Comparison of ENCODE assay signal across 14 mouse cellular contexts in the genomic region with DNA sequence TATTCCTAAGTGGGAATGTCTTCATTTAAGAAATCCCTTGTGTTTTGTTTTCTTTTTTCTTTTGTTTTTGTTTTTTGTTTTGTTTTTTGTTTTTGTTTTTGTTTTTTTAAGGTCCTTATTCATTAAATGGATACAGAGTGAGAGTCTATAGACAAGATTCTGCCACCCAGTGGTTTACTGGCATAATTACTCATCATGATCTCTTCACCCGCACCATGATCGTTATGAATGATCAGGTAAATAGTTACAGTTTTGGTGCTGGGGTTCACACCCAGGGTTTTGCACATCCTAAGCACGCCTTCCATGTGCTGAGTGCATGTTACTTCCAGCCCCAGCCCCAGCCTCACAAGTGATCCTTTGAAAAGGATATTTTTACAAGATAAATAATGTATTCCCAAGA.
A peak's percentile ranks its signal among the peaks of the same experiment; 100 is the strongest.
DNase-seq lines count a peak whose midpoint lies in the region; ATAC-seq and TF ChIP-seq lines count a peak whose summit lies in the region.
"Had no signal": no experiment of that assay in that cellular context is flagged by ENCODE, and none has a peak within 500 bp of the region (broad histone marks: within the 10 kb centered on the region; RNA-seq: fewer than 3 reads in every experiment).

No protein-coding gene starts in this region.

- peak; percentile 80 for TF ChIP-seq CTCF in layer of hippocampus, adult 2 months (conservative IDR thresholded peaks at IDR 0.05)

- no peak overlapping the region for H3K4me3 ChIP-seq in forebrain, embryonic 14.5 days (ENCODE audit: low read depth, low read length)
- no peak overlapping the region for H3K4me3 ChIP-seq in forebrain, embryonic 11.5 days (ENCODE audit: low read depth, low read length)
- H3K4me3 ChIP-seq in layer of hippocampus, adult 2 months: no peak overlapping the region
- H3K4me3 ChIP-seq: embryonic facial prominence, embryonic 12.5 days; liver, embryonic 13.5 days; neural tube, embryonic 12.5 days had no signal

- no peak overlapping the region for H3K27ac ChIP-seq in forebrain, embryonic 14.5 days (ENCODE audit: low read depth, low read length)
- no peak overlapping the region for H3K27ac ChIP-seq in forebrain, embryonic 11.5 days (ENCODE audit: low read depth, low read length)
- peak overlapping the region; percentile 8 for H3K27ac ChIP-seq in layer of hippocampus, adult 2 months
- H3K27ac ChIP-seq: embryonic facial prominence, embryonic 12.5 days; liver, embryonic 13.5 days; neural tube, embryonic 12.5 days had no signal

- peaks cover 33% of the 10 kb centered on the region for H3K36me3 ChIP-seq in forebrain, embryonic 14.5 days (ENCODE audit: control insufficient read depth, insufficient read depth, low read length)
- H3K36me3 ChIP-seq in forebrain, embryonic 11.5 days (ENCODE audit: control insufficient read depth, insufficient read depth, low read length): no peaks in the 10 kb centered on the region; the same call in 1 of the 2 replicates

- H3K27me3 ChIP-seq in forebrain, embryonic 14.5 days (replicated peaks; ENCODE audit: control insufficient read depth, insufficient read depth, low read length): no peaks in the 10 kb centered on the region
- no peaks in the 10 kb centered on the region for H3K27me3 ChIP-seq in forebrain, embryonic 11.5 days (ENCODE audit: control insufficient read depth, insufficient read depth, low read length)
- H3K27me3 ChIP-seq: embryonic facial prominence, embryonic 12.5 days; liver, embryonic 13.5 days; neural tube, embryonic 12.5 days had no signal

- peak; percentile 48 for DNase-seq in forebrain, embryonic 14.5 days (ENCODE audit: low spot score)
- no peak for DNase-seq in forebrain, embryonic 11.5 days (ENCODE audit: low spot score)
- no peak for DNase-seq in layer of hippocampus, adult 2 months (ENCODE audit: low spot score in 2 of 2)
- no peak for DNase-seq in layer of hippocampus, adult 11-12 months (ENCODE audit: low spot score)
- peak; percentile 27 for DNase-seq in 3T3-L1 (ENCODE audit: low read depth, low spot score)
- no peak for DNase-seq in frontal cortex, postnatal 10 days (ENCODE audit: low spot score in 2 of 2)
- no peak for DNase-seq in embryo, embryonic 9.5 days (ENCODE audit: extremely low spot score)
- DNase-seq: adrenal gland, postnatal 36 days; cerebellum, adult 8-10 months; liver, embryonic 13.5 days; thymus, postnatal 25 days had no signal

- no peak overlapping the region for H3K4me2 ChIP-seq in forebrain, embryonic 14.5 days (ENCODE audit: low read length)
- no peak overlapping the region for H3K4me2 ChIP-seq in forebrain, embryonic 11.5 days (ENCODE audit: low read depth, low read length, severe bottlenecking)
- H3K4me2 ChIP-seq: embryonic facial prominence, embryonic 12.5 days; liver, embryonic 13.5 days; neural tube, embryonic 12.5 days had no signal

- no peaks in the 10 kb centered on the region for H3K9me3 ChIP-seq in forebrain, embryonic 14.5 days (replicated peaks; ENCODE audit: control insufficient read depth, low read length)
- H3K9me3 ChIP-seq in forebrain, embryonic 11.5 days (ENCODE audit: control insufficient read depth, low read length): no peaks in the 10 kb centered on the region
- H3K9me3 ChIP-seq: embryonic facial prominence, embryonic 12.5 days; liver, embryonic 13.5 days; neural tube, embryonic 12.5 days had no signal

- no peak for ATAC-seq in forebrain, embryonic 14.5 days
- no peak for ATAC-seq in forebrain, embryonic 11.5 days (replicated peaks; ENCODE audit: low FRiP score)
- ATAC-seq in activated CD4-positive, CD25-positive, alpha-beta regulatory T cell, adult 4 months: peak; percentile 68

- no peaks in the 10 kb centered on the region; the same call in 1 of the 2 replicates for H3K4me1 ChIP-seq in forebrain, embryonic 14.5 days (ENCODE audit: control insufficient read depth, insufficient read depth, low read length)
- no peaks in the 10 kb centered on the region for H3K4me1 ChIP-seq in forebrain, embryonic 11.5 days (replicated peaks; ENCODE audit: control insufficient read depth, insufficient read depth, low read length)
- H3K4me1 ChIP-seq: embryonic facial prominence, embryonic 12.5 days; liver, embryonic 13.5 days; neural tube, embryonic 12.5 days had no signal

- WGBS in forebrain, embryonic 14.5 days: 87% methylated on average over 3 of the region's 3 CpGs
- 88% methylated on average over 3 of the region's 3 CpGs for WGBS in forebrain, embryonic 11.5 days

- H3K9ac ChIP-seq in forebrain, embryonic 14.5 days (ENCODE audit: low read length): no peak overlapping the region
- H3K9ac ChIP-seq in forebrain, embryonic 11.5 days (ENCODE audit: low read length): no peak overlapping the region
- H3K9ac ChIP-seq: embryonic facial prominence, embryonic 12.5 days; liver, embryonic 13.5 days; neural tube, embryonic 12.5 days had no signal

Comparison
In these comparisons a context has a peak if more than half of its experiments do, and no peak if none do; other contexts are left out.
1. DNase-seq: peak in forebrain, embryonic 14.5 days (single experiment) and 3T3-L1 (single experiment); none in forebrain, embryonic 11.5 days (single experiment), layer of hippocampus, adult 2 months (0 of 2), layer of hippocampus, adult 11-12 months (single experiment), frontal cortex, postnatal 10 days (0 of 2) and embryo, embryonic 9.5 days (single experiment).